Mouse (Mus musculus): ENCODE measurements around the gene 8030411F24Rik. TPM values are rescaled to one million over a fixed set of nuclear protein-coding genes. Genes with fewer than 3 reads are reported as not detected.
"Not testable (repeated sequence)": the region's sequence is repeated elsewhere in the genome, so short reads cannot be mapped to it uniquely, and the experiment has no call there.

The 8030411F24Rik gene
- not detected in 2 replicates for polyA plus RNA-seq (2015; fragmentation: Nextera tagmentation; extraction: Ambion mirVana)

- H3K9me3 ChIP-seq: no peaks in the 10 kb centered on the region
- no peaks in the 10 kb centered on the region for H3K27me3 ChIP-seq
- no peak within 1 kb of the TSS for H3K9ac ChIP-seq
- H3K27ac ChIP-seq: no peak within 1 kb of the TSS
- no peaks in the 10 kb centered on the region for H3K4me1 ChIP-seq
- ATAC-seq (ENCODE audit: insufficient number of reproducible peaks, insufficient read depth, low FRiP score, low TSS enrichment, low read depth): no peak
- H3K4me2 ChIP-seq: no peak within 1 kb of the TSS
- WGBS: 16% methylated on average over 1 of the region's 1 CpGs
- no peaks in the 10 kb centered on the region for H3K36me3 ChIP-seq
- H3K4me3 ChIP-seq: no peak within 1 kb of the TSS
Observed at GRCm38 (mm10) chr2:148781709-148782108, at the start of gene 8030411F24Rik. Gene 8030411F24Rik, plus strand, starts transcription at chr2:148782009.

GRCm38 (mm10) chr2:148732327-148733000, 49.3 kb upstream of the 8030411F24Rik start, which contains the start of gene Napb:
Gene Napb, minus strand, starts transcription at chr2:148732467.
- WGBS: 4% methylated on average over 18 of the region's 18 CpGs
- Histone ChIP-seq H3K4me2 (peak within 1 kb of the TSS; percentile 93), H3K9me3 (no peaks in the 10 kb centered on the region), H3K4me3 (peak within 1 kb of the TSS; percentile 75), H3K9ac (peak within 1 kb of the TSS; percentile 82), H3K36me3 (no peaks in the 10 kb centered on the region), H3K27ac (0 out of 2 replicates have a peak within 1 kb of the TSS, but pooled peaks have one; percentile 39), H3K4me1 (peaks cover 12% of the 10 kb centered on the region), H3K27me3 (no peaks in the 10 kb centered on the region)
- ATAC-seq (ENCODE audit: insufficient number of reproducible peaks, insufficient read depth, low FRiP score, low TSS enrichment, low read depth): peak; percentile 98

- WGBS: 78% methylated on average over 3 of the region's 3 CpGs
- no peaks in the 10 kb centered on the region for H3K9me3 ChIP-seq
- no peak overlapping the region for H3K4me2 ChIP-seq
- no peak for ATAC-seq (ENCODE audit: insufficient number of reproducible peaks, insufficient read depth, low FRiP score, low TSS enrichment, low read depth)
- no peak overlapping the region for H3K27ac ChIP-seq
- no peaks in the 10 kb centered on the region for H3K36me3 ChIP-seq
- no peaks in the 10 kb centered on the region for H3K27me3 ChIP-seq
- H3K4me1 ChIP-seq: no peaks in the 10 kb centered on the region
- no peak overlapping the region for H3K4me3 ChIP-seq
- H3K9ac ChIP-seq: no peak overlapping the region
Observed at GRCm38 (mm10) chr2:148743001-148743400, 38.8 kb upstream of the 8030411F24Rik start.

- 76% methylated on average over 3 of the region's 3 CpGs for WGBS
- no peak overlapping the region for H3K4me3 ChIP-seq
Observed at GRCm38 (mm10) chr2:148743846-148744407, 37.9 kb upstream of the 8030411F24Rik start.

GRCm38 (mm10) chr2:148750058-148750457, 31.8 kb upstream of the 8030411F24Rik start, which contains the start of gene Cstl1:
Gene Cstl1, plus strand, starts transcription at chr2:148750358.
- 72% methylated on average over 1 of the region's 1 CpGs for WGBS
- H3K36me3 ChIP-seq: no peaks in the 10 kb centered on the region
- ATAC-seq (ENCODE audit: insufficient number of reproducible peaks, insufficient read depth, low FRiP score, low TSS enrichment, low read depth): no peak
- H3K4me2 ChIP-seq: no peak within 1 kb of the TSS
- H3K9ac ChIP-seq: no peak within 1 kb of the TSS
- H3K27me3 ChIP-seq: no peaks in the 10 kb centered on the region
- no peak within 1 kb of the TSS for H3K27ac ChIP-seq
- H3K4me1 ChIP-seq: no peaks in the 10 kb centered on the region
- H3K9me3 ChIP-seq: no peaks in the 10 kb centered on the region
- no peak within 1 kb of the TSS for H3K4me3 ChIP-seq

More at GRCm38 (mm10) chr2:148743846-148744407, 37.9 kb upstream of the 8030411F24Rik start:
- Histone ChIP-seq H3K9me3 (no peaks in the 10 kb centered on the region), H3K4me1 (no peaks in the 10 kb centered on the region), H3K4me2 (no peak overlapping the region), H3K36me3 (no peaks in the 10 kb centered on the region), H3K27me3 (no peaks in the 10 kb centered on the region), H3K9ac (no peak overlapping the region), H3K27ac (no peak overlapping the region)
- ATAC-seq (ENCODE audit: insufficient number of reproducible peaks, insufficient read depth, low FRiP score, low TSS enrichment, low read depth): no peak

GRCm38 (mm10) chr2:148751893-148752813, 29.7 kb upstream of the 8030411F24Rik start:
- Histone ChIP-seq H3K4me2 (peak overlapping the region; percentile 58), H3K27ac (no peak overlapping the region), H3K9me3 (no peaks in the 10 kb centered on the region), H3K9ac (no peak overlapping the region), H3K36me3 (no peaks in the 10 kb centered on the region), H3K4me1 (no peaks in the 10 kb centered on the region), H3K27me3 (no peaks in the 10 kb centered on the region), H3K4me3 (peak overlapping the region; percentile 29; the same call in 1 of the 2 replicates)
- WGBS: 18% methylated on average over 15 of the region's 15 CpGs
- no peak for ATAC-seq (ENCODE audit: insufficient number of reproducible peaks, insufficient read depth, low FRiP score, low TSS enrichment, low read depth)

- Histone ChIP-seq H3K4me1 (no peaks in the 10 kb centered on the region), H3K27ac (no peak overlapping the region), H3K36me3 (no peaks in the 10 kb centered on the region), H3K27me3 (no peaks in the 10 kb centered on the region), H3K4me2 (no peak overlapping the region), H3K4me3 (no peak overlapping the region), H3K9me3 (no peaks in the 10 kb centered on the region), H3K9ac (no peak overlapping the region)
- 64% methylated on average over 1 of the region's 1 CpGs for WGBS
- ATAC-seq (ENCODE audit: insufficient number of reproducible peaks, insufficient read depth, low FRiP score, low TSS enrichment, low read depth): no peak
Observed at GRCm38 (mm10) chr2:148754310-148754846, 27.4 kb upstream of the 8030411F24Rik start.

- H3K27me3 ChIP-seq: no peaks in the 10 kb centered on the region
- 96% methylated on average over 1 of the region's 1 CpGs for WGBS
- no peaks in the 10 kb centered on the region for H3K4me1 ChIP-seq
Observed at GRCm38 (mm10) chr2:148763648-148764388, 18.0 kb upstream of the 8030411F24Rik start.

GRCm38 (mm10) chr2:148771397-148771796, 10.4 kb upstream of the 8030411F24Rik start, which contains the start of gene Cst11:
Gene Cst11, minus strand, starts transcription at chr2:148771497.
- H3K9me3 ChIP-seq; H3K36me3 ChIP-seq; ATAC-seq (ENCODE audit: insufficient number of reproducible peaks, insufficient read depth, low FRiP score, low TSS enrichment, low read depth); H3K4me3 ChIP-seq; H3K4me2 ChIP-seq; H3K27ac ChIP-seq; H3K9ac ChIP-seq; H3K27me3 ChIP-seq; H3K4me1 ChIP-seq: not testable (repeated sequence)
- 80% methylated on average over 4 of the region's 4 CpGs for WGBS

More at GRCm38 (mm10) chr2:148763648-148764388, 18.0 kb upstream of the 8030411F24Rik start:
- no peaks in the 10 kb centered on the region for H3K9me3 ChIP-seq
- H3K36me3 ChIP-seq: no peaks in the 10 kb centered on the region
- H3K4me2 ChIP-seq: no peak overlapping the region
- ATAC-seq (ENCODE audit: insufficient number of reproducible peaks, insufficient read depth, low FRiP score, low TSS enrichment, low read depth): no peak
- H3K4me3 ChIP-seq: no peak overlapping the region
- no peak overlapping the region for H3K27ac ChIP-seq
- H3K9ac ChIP-seq: no peak overlapping the region

- no peaks in the 10 kb centered on the region for H3K4me1 ChIP-seq
- H3K27me3 ChIP-seq: no peaks in the 10 kb centered on the region
- H3K4me3 ChIP-seq: no peak within 1 kb of the TSS
- WGBS: 92% methylated on average over 6 of the region's 6 CpGs
- no peaks in the 10 kb centered on the region for H3K9me3 ChIP-seq
- H3K9ac ChIP-seq: no peak within 1 kb of the TSS
- no peak within 1 kb of the TSS for H3K27ac ChIP-seq
- H3K36me3 ChIP-seq: no peaks in the 10 kb centered on the region
- no peak for ATAC-seq (ENCODE audit: insufficient number of reproducible peaks, insufficient read depth, low FRiP score, low TSS enrichment, low read depth)
- H3K4me2 ChIP-seq: no peak within 1 kb of the TSS
Observed at GRCm38 (mm10) chr2:148789142-148789541, 7.3 kb downstream of the 8030411F24Rik start, which contains the start of gene Cst12. Gene Cst12, plus strand, starts transcription at chr2:148789361.

Data from embryonic facial prominence, embryonic 13.5 days (tissue).